Mouse (Mus musculus): ENCODE measurements around the gene Dnm3.

DNA sequence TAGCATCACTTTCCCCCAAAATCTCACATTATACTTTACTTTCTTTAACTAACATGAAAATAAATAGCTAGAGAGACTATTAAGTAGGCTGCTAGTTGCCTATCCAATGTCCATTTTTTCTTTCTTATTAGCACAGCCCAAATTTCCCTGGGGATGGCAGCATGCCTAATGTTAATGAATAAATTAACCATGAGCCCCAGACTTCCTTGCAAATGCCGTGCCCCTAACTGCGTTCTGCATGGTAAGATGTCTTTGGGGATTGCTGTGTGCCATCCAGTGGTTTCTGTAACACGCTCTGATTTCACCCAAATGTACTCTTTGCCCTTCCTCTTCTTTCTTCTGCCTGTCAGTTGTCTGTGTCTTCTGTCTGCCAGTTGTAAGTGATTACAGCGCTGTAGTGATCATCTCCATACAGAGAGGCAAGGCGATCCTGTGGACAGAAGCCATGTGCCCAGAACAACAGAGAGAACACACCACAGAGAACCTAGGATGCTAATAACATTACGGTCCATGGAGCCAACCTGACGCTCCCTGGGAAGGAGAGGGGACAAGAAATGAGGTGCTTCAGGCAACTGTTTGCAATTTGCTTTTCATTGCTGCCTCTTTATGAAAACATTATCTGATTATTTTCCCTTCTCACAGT lies 64.9 kb downstream of the Dnm3 start:
- no peak for TF ChIP-seq CTCF (IDR thresholded peaks at IDR 0.05; ENCODE audit: extremely low read depth, insufficient read depth, insufficient read length, insufficient replicate concordance)
- no peak for TF ChIP-seq POLR2A (IDR thresholded peaks at IDR 0.05; ENCODE audit: low read depth, low read length)
